Mouse (Mus musculus): ENCODE measurements around the gene Apela. TPM values are rescaled to one million over a fixed set of nuclear protein-coding genes. Genes with fewer than 3 reads are reported as not detected.

Apela gene
- polyA plus RNA-seq (2012; rRNA removed) = not detected in 2 replicates

DNA sequence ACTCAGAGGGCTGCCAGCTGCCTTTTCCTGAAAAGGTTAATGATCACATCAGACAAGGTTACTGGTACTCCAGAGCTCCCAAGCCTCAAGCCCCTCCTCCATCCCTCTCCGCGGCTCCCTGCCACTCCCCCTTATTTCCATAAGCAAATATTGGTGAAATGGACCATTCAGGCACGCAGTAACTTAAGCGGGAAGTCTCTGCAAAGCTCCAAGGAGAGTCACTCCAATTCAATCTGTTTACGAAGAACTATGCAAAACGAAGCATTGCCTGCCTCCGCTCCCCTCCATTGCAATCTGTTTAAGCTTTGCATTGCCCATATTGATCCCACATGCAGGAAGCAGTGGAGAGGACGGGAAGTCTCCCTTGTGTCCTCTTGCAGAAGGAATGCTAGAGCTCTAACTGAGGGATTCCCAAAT, at the start of gene Apela:
Apela (minus strand) TSS at position 220 of the 417 bp plus-strand sequence.
- no peak for TF ChIP-seq CTCF (IDR thresholded peaks at IDR 0.05; ENCODE audit: extremely low read depth, insufficient read depth, insufficient read length, insufficient replicate concordance)
- TF ChIP-seq POLR2A (IDR thresholded peaks at IDR 0.05; ENCODE audit: low read depth, low read length) = no peak
- WGBS = 9% methylated on average over 8 of the region's 8 CpGs
- H3K27me3 ChIP-seq (ENCODE audit: control insufficient read depth, insufficient read depth, low read length) = no peaks in the 10 kb centered on the region
- H3K27ac ChIP-seq (ENCODE audit: insufficient read depth, low read length) = no peak within 1 kb of the TSS
- no peaks in the 10 kb centered on the region for H3K4me1 ChIP-seq (ENCODE audit: control insufficient read depth, insufficient read depth, insufficient read length)
- no peak within 1 kb of the TSS for H3K4me3 ChIP-seq (ENCODE audit: extremely low read depth, insufficient read depth, insufficient read length)
- no peak for DNase-seq (ENCODE audit: low read depth in 1 of 2, low spot score in 2 of 2)
- H3K36me3 ChIP-seq (ENCODE audit: control insufficient read depth, insufficient read depth, low read length) = no peaks in the 10 kb centered on the region

- Histone ChIP-seq H3K27ac (ENCODE audit: insufficient read depth, low read length) (no peak overlapping the region), H3K4me3 (ENCODE audit: extremely low read depth, insufficient read depth, insufficient read length) (no peak overlapping the region), H3K36me3 (ENCODE audit: control insufficient read depth, insufficient read depth, low read length) (no peaks in the 10 kb centered on the region), H3K27me3 (ENCODE audit: control insufficient read depth, insufficient read depth, low read length) (no peaks in the 10 kb centered on the region), H3K4me1 (ENCODE audit: control insufficient read depth, insufficient read depth, insufficient read length) (no peaks in the 10 kb centered on the region)
- 72% methylated on average over 2 of the region's 2 CpGs for WGBS
- DNase-seq (ENCODE audit: low read depth in 1 of 2, low spot score in 2 of 2) = no peak
- TF ChIP-seq POLR2A (IDR thresholded peaks at IDR 0.05; ENCODE audit: low read depth, low read length) (no peak), CTCF (IDR thresholded peaks at IDR 0.05; ENCODE audit: extremely low read depth, insufficient read depth, insufficient read length, insufficient replicate concordance) (no peak)
Measured at GRCm38 (mm10) chr8:65085680-65086079, 48.5 kb upstream of the Apela start.

DNA sequence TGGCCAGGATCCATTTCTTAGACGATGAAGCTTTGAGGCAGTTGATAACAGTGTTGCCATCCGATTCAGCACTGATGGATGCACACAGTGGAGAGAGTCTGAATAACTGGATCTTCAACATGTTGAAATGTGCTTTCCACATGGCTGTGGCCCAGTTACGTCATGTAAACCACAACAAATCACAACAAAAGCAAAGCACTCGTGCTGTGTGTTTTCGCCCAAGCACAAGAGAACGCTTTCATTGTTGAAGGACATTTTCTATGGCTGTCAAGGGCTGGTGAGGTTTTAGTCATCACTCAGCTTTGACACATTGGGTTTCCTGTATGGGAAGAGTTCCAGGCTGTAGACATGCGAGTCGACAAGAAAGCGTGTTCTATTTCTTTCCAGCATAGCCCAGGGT, 43.6 kb upstream of the Apela start:
- 28% methylated on average over 9 of the region's 9 CpGs for WGBS
- Histone ChIP-seq H3K27ac (ENCODE audit: insufficient read depth, low read length) (no peak overlapping the region), H3K27me3 (ENCODE audit: control insufficient read depth, insufficient read depth, low read length) (no peaks in the 10 kb centered on the region), H3K36me3 (ENCODE audit: control insufficient read depth, insufficient read depth, low read length) (no peaks in the 10 kb centered on the region), H3K4me3 (ENCODE audit: extremely low read depth, insufficient read depth, insufficient read length) (no peak overlapping the region), H3K4me1 (ENCODE audit: control insufficient read depth, insufficient read depth, insufficient read length) (no peaks in the 10 kb centered on the region)
- no peak for DNase-seq (ENCODE audit: low read depth in 1 of 2, low spot score in 2 of 2)
- no peak for TF ChIP-seq CTCF (IDR thresholded peaks at IDR 0.05; ENCODE audit: extremely low read depth, insufficient read depth, insufficient read length, insufficient replicate concordance)
- TF ChIP-seq POLR2A (IDR thresholded peaks at IDR 0.05; ENCODE audit: low read depth, low read length) = no peak

DNA sequence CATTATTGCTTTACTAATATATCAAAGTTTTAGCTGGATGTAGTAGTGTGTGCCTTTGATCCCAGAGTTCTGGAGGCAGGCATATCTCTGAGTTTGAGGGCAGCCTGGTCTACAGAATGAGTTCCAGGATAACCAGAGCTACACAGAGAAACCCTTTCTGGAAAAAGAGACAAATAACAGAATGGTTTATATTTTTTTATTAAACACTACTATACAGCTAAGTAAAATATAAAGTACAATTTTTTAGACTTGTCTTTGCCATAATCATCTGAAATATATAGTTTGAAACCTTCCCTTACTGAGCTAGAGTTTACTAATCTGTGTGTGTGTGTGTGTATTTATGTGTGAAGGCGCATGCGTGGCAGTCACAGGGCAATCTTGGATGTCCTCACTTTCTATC, 37.6 kb upstream of the Apela start, which contains the start of gene Gm10663:
Gm10663 (plus strand) TSS at position 301 of the 400 bp plus-strand sequence.
- no peak for DNase-seq (ENCODE audit: low read depth in 1 of 2, low spot score in 2 of 2)
- TF ChIP-seq CTCF (IDR thresholded peaks at IDR 0.05; ENCODE audit: extremely low read depth, insufficient read depth, insufficient read length, insufficient replicate concordance) (no peak), POLR2A (IDR thresholded peaks at IDR 0.05; ENCODE audit: low read depth, low read length) (no peak)
- Histone ChIP-seq H3K36me3 (ENCODE audit: control insufficient read depth, insufficient read depth, low read length) (no peaks in the 10 kb centered on the region), H3K4me3 (ENCODE audit: extremely low read depth, insufficient read depth, insufficient read length) (no peak within 1 kb of the TSS), H3K4me1 (ENCODE audit: control insufficient read depth, insufficient read depth, insufficient read length) (no peaks in the 10 kb centered on the region), H3K27me3 (ENCODE audit: control insufficient read depth, insufficient read depth, low read length) (no peaks in the 10 kb centered on the region), H3K27ac (ENCODE audit: insufficient read depth, low read length) (no peak within 1 kb of the TSS)
- WGBS = 94% methylated on average over 2 of the region's 2 CpGs

GRCm38 (mm10) chr8:65070996-65071395, 33.9 kb upstream of the Apela start:
- H3K36me3 ChIP-seq (ENCODE audit: control insufficient read depth, insufficient read depth, low read length) = no peaks in the 10 kb centered on the region
- H3K27ac ChIP-seq (ENCODE audit: insufficient read depth, low read length) = no peak overlapping the region
- H3K4me3 ChIP-seq (ENCODE audit: extremely low read depth, insufficient read depth, insufficient read length) = no peak overlapping the region
- no peak for DNase-seq (ENCODE audit: low read depth in 1 of 2, low spot score in 2 of 2)
- no peaks in the 10 kb centered on the region for H3K27me3 ChIP-seq (ENCODE audit: control insufficient read depth, insufficient read depth, low read length)
- TF ChIP-seq POLR2A (IDR thresholded peaks at IDR 0.05; ENCODE audit: low read depth, low read length) = no peak
- TF ChIP-seq CTCF (IDR thresholded peaks at IDR 0.05; ENCODE audit: extremely low read depth, insufficient read depth, insufficient read length, insufficient replicate concordance) = no peak
- 62% methylated on average over 4 of the region's 4 CpGs for WGBS
- no peaks in the 10 kb centered on the region for H3K4me1 ChIP-seq (ENCODE audit: control insufficient read depth, insufficient read depth, insufficient read length)

DNA sequence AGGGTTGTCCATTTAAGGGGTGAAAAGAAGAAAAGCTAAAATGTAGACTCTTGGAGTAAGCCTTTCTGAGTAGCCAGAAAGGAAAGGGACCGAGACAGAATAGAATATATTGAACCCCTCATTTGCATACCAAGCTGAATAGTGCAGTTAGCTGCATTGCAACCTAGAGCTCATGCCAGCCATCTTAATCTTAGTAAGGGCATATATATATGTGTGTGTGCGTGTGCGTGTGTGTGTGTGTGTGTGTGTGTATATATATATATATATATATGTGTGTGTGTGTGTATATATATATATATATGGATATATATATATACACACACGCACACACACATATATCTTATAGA, 31.3 kb upstream of the Apela start:
- TF ChIP-seq POLR2A (IDR thresholded peaks at IDR 0.05; ENCODE audit: low read depth, low read length) (no peak), CTCF (IDR thresholded peaks at IDR 0.05; ENCODE audit: extremely low read depth, insufficient read depth, insufficient read length, insufficient replicate concordance) (no peak)

GRCm38 (mm10) chr8:65067694-65068472, 30.7 kb upstream of the Apela start:
- Histone ChIP-seq H3K27ac (ENCODE audit: insufficient read depth, low read length) (no peak overlapping the region), H3K4me1 (ENCODE audit: control insufficient read depth, insufficient read depth, insufficient read length) (no peaks in the 10 kb centered on the region), H3K27me3 (ENCODE audit: control insufficient read depth, insufficient read depth, low read length) (no peaks in the 10 kb centered on the region), H3K36me3 (ENCODE audit: control insufficient read depth, insufficient read depth, low read length) (no peaks in the 10 kb centered on the region), H3K4me3 (ENCODE audit: extremely low read depth, insufficient read depth, insufficient read length) (no peak overlapping the region)
- no peak for DNase-seq (ENCODE audit: low read depth in 1 of 2, low spot score in 2 of 2)
- WGBS = 64% methylated on average over 10 of the region's 10 CpGs
- TF ChIP-seq CTCF (IDR thresholded peaks at IDR 0.05; ENCODE audit: extremely low read depth, insufficient read depth, insufficient read length, insufficient replicate concordance) (no peak), POLR2A (IDR thresholded peaks at IDR 0.05; ENCODE audit: low read depth, low read length) (no peak)

More for the DNA sequence above, 31.3 kb upstream of the Apela start:
- WGBS = 84% methylated on average over 4 of the region's 4 CpGs
- Histone ChIP-seq H3K4me3 (ENCODE audit: extremely low read depth, insufficient read depth, insufficient read length) (no peak overlapping the region), H3K4me1 (ENCODE audit: control insufficient read depth, insufficient read depth, insufficient read length) (no peaks in the 10 kb centered on the region), H3K27ac (ENCODE audit: insufficient read depth, low read length) (no peak overlapping the region), H3K27me3 (ENCODE audit: control insufficient read depth, insufficient read depth, low read length) (no peaks in the 10 kb centered on the region), H3K36me3 (ENCODE audit: control insufficient read depth, insufficient read depth, low read length) (no peaks in the 10 kb centered on the region)
- no peak for DNase-seq (ENCODE audit: low read depth in 1 of 2, low spot score in 2 of 2)

Data from spleen, adult 2 months (tissue).